8 mouse cellular contexts compared by ENCODE assay signal in genomic region chr5:30391473-30391872, GRCm38 (mm10).
DNase-seq lines count a peak whose midpoint lies in the region; ATAC-seq lines count a peak whose summit lies in the region.

No protein-coding gene starts in this region.

- no peak overlapping the region for H3K4me2 ChIP-seq in lung, embryonic 16.5 days (ENCODE audit: low read depth, low read length)

- H3K27ac ChIP-seq in lung, embryonic 16.5 days (ENCODE audit: low read length): no peak overlapping the region

- H3K4me1 ChIP-seq in lung, embryonic 16.5 days (replicated peaks; ENCODE audit: control insufficient read depth, insufficient read depth, low read length): no peaks in the 10 kb centered on the region

- 30% methylated on average over 7 of the region's 7 CpGs for WGBS in large intestine, adult 2 months
- 25% methylated on average over 7 of the region's 7 CpGs for WGBS in lung, embryonic 16.5 days

- H3K9ac ChIP-seq in lung, embryonic 16.5 days (ENCODE audit: low read length): no peak overlapping the region

- peak; percentile 45 to 50 for DNase-seq in CD8-positive naive resting alpha-beta T cell, adult 2 months (ENCODE audit: low read depth in 2 of 2, low spot score in 2 of 2)
- peak; percentile 83 for DNase-seq in ZHBTc4 (ENCODE audit: low read depth, low spot score)
- DNase-seq in cerebellum, postnatal 25 days: peak; percentile 85 to 86
- DNase-seq in gastrocnemius, postnatal 14 days: peak; percentile 72
- DNase-seq in large intestine, adult 2 months (ENCODE audit: low read depth, low spot score): peak; percentile 19
- peak; percentile 76 for DNase-seq in retina, postnatal 1 day
- DNase-seq in thymus, postnatal 4 days: peak; percentile 88

- H3K4me3 ChIP-seq in lung, embryonic 16.5 days (ENCODE audit: low read length): no peak overlapping the region

- intact Hi-C loops in gastrocnemius, postnatal 14 days (cut with DNase I; ENCODE audit: low total_unique reads): no loop called here

- no peaks in the 10 kb centered on the region for H3K27me3 ChIP-seq in lung, embryonic 16.5 days (ENCODE audit: control insufficient read depth, insufficient read depth, low read depth, low read length)

- ATAC-seq in lung, embryonic 16.5 days (ENCODE audit: low read depth): peak; percentile 67

- no peaks in the 10 kb centered on the region for H3K36me3 ChIP-seq in lung, embryonic 16.5 days (ENCODE audit: control insufficient read depth, insufficient read depth, low read length)

- no peaks in the 10 kb centered on the region for H3K9me3 ChIP-seq in lung, embryonic 16.5 days (ENCODE audit: control insufficient read depth, low read length)

Comparison
In these comparisons a context has a peak if more than half of its experiments do, and no peak if none do; other contexts are left out.
1. DNase-seq: peak in every context shown above with its lines; median percentile 88 in thymus, postnatal 4 days; 86 in cerebellum, postnatal 25 days; 83 in ZHBTc4; 76 in retina, postnatal 1 day; 72 in gastrocnemius, postnatal 14 days; 48 in CD8-positive naive resting alpha-beta T cell, adult 2 months; 19 in large intestine, adult 2 months.